Mouse (Mus musculus) neural tube, embryonic 12.5 days (tissue): ENCODE results near the gene Tgfa. TPM values are rescaled to one million over a fixed set of nuclear protein-coding genes. Genes with fewer than 3 reads are reported as not detected.

ENCODE experiments used
- ATAC-seq: fragments of 200-750 bp; cut with Nextera tagmentation; 2 replicates; pipeline ENCODE4 v1.8.0; 2017; ENCODE audit warnings: low read depth, mild to moderate bottlenecking, moderate TSS enrichment, moderate library complexity; ENCODE audit not compliant: low FRiP score
- H3K27ac ChIP-seq: fragments of 300-500 bp; sonication (generic); 2 replicates; pipeline ENCODE4 v1.5.1; 2016
- H3K27me3 ChIP-seq: fragments of 300-500 bp; sonication (generic); replicated peaks from 2 replicates; pipeline ENCODE4 v1.6.1; 2016; ENCODE audit warnings: mild to moderate bottlenecking
- H3K36me3 ChIP-seq: fragments of 300-500 bp; sonication (generic); 2 replicates; pipeline ENCODE4 v1.6.1; 2016; ENCODE audit warnings: mild to moderate bottlenecking
- H3K4me1 ChIP-seq: fragments of 300-500 bp; sonication (generic); 2 replicates; pipeline ENCODE4 v1.6.1; 2016
- H3K4me2 ChIP-seq: fragments of 300-500 bp; sonication (generic); replicated peaks from 2 replicates; pipeline ENCODE4 v1.6.1; 2016; ENCODE audit warnings: mild to moderate bottlenecking
- H3K4me3 ChIP-seq: fragments of 300-500 bp; sonication (generic); 2 replicates; pipeline ENCODE4 v1.5.1; 2016
- H3K9ac ChIP-seq: fragments of 300-500 bp; sonication (generic); 2 replicates; pipeline ENCODE4 v1.6.1; 2016; ENCODE audit warnings: mild to moderate bottlenecking
- H3K9me3 ChIP-seq: fragments of 300-500 bp; sonication (generic); 2 replicates; pipeline ENCODE4 v1.6.1; 2016; ENCODE audit warnings: mild to moderate bottlenecking
- WGBS: fragments of 180-500 bp; shearing (Covaris S2); methylation state at CpG from one replicate; pipeline ENCODE4 v1.1.7; 2016; 5-methylcytosine and 5-hydroxymethylcytosine counted together
- polyA plus RNA-seq: library from polyadenylated mRNA; unstranded; fragments of >200 nt; fragmentation: Nextera tagmentation; extraction: Ambion mirVana; gene quantifications from 2 replicates; pipeline ENCODE4 v1.2.1, GENCODE M21; 2016

Tgfa gene
- polyA plus RNA-seq, 1 experiment from 2014 or later, result 4.0 TPM

DNA sequence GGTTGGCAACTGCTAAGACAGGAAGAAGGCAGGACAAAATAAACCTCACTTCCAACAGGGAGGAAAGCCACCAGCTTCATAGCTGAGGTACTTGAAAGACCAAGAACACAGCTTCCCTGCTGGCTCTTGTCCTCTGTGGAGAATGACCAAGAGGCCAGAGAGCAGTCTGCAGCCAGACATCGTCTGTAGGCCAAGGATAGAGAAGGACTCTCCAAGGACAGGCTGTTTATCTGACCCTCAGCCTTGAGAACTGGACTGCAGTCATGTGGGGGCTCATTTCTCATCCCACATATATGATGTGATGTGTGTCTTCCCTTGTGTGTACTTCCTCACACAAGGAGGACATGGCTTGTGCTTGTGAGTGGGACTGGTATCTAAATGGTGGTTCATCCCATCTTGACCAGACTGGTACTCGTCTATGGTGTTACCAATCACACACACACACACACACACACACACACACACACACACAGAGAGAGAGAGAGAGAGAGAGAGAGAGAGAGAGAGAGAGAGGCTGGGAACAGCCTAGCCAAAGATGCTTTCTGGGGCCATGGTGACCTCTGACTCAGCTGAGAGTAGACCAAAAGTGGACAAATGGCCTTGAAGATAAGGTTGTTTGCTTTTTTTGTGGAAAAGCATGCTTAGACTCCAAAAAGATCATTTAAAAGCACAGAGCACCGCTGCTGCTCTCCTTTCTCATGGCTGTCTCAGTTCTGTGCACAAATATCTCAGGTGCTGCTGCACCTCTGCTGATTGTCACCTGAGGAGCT, 18.0 kb downstream of the Tgfa start:
- Histone ChIP-seq H3K4me1 (no peaks in the 10 kb centered on the region), H3K9me3 (no peaks in the 10 kb centered on the region), H3K27ac (no peak overlapping the region), H3K27me3 (no peaks in the 10 kb centered on the region; the same call in 1 of the 2 replicates), H3K4me2 (no peak overlapping the region), H3K4me3 (no peak overlapping the region), H3K9ac (no peak overlapping the region), H3K36me3 (no peaks in the 10 kb centered on the region)
- ATAC-seq, result no peak
- 92% methylated on average over 3 of the region's 3 CpGs for WGBS

DNA sequence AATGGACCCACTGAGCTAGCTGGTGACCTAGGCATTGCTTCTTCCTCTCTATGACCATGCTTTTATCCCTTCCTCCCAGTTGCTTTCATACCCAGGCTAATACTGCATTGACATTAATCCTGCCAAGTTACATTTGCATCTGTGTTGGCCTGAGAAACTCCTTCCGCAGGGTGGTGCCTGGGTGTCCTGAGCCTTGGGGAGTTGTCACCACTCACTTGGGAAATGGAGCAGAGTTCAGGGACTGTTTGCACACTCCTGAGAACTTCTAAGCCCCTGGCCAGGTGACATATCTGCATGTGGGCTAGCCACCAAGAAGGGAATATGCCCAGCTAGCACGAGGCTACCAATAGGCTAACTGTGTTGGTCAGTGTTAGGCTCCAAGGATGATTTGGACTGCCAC, 23.0 kb downstream of the Tgfa start:
- Histone ChIP-seq H3K4me3 (no peak overlapping the region), H3K27me3 (no peaks in the 10 kb centered on the region), H3K9ac (no peak overlapping the region), H3K36me3 (no peaks in the 10 kb centered on the region), H3K4me1 (no peaks in the 10 kb centered on the region), H3K4me2 (no peak overlapping the region), H3K9me3 (no peaks in the 10 kb centered on the region), H3K27ac (no peak overlapping the region)
- 81% methylated on average over 2 of the region's 2 CpGs for WGBS
- ATAC-seq, result no peak

DNA sequence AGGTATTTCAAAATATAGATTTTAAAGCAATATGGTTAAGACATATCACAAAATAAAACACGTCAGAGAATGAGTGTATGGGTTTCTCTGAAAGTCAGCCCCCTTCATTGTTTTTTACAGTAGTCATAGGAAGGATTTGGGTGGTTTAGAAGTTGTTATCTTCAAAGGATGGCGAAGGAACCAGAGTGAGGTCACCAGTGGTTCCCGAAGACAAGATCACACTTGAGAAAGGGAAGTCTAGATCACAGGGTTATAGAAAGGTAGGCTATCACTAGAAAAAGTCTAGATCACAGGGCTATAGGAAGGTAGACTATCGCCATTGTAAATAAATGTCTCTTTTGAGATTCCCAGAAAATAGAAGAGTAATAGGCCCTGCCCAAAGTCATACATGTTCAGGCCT, 23.7 kb downstream of the Tgfa start:
- Histone ChIP-seq H3K36me3 (no peaks in the 10 kb centered on the region), H3K4me1 (no peaks in the 10 kb centered on the region), H3K27me3 (no peaks in the 10 kb centered on the region), H3K27ac (no peak overlapping the region), H3K4me2 (no peak overlapping the region), H3K4me3 (no peak overlapping the region), H3K9me3 (no peaks in the 10 kb centered on the region), H3K9ac (no peak overlapping the region)
- ATAC-seq, result no peak
- 81% methylated on average over 4 of the region's 4 CpGs for WGBS

DNA sequence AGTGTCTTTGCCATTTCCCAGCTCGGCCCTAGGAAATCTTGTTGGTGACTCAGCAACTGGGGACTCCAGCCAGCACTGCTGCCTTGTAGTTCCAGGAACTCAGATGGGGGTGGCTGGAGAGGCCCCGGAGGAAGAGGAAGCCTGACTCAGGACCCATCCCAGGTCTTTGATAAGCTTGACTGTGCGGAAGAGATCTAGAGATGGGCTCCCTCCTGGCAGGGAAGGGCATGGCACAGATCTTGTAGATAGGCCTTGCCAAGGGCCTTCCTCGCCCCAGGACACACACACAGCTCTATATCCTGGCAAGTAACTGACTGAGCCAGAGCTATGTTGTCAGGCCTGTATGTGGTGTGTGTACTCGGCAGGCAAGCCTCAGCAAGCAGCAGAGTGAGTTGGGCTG, 24.5 kb downstream of the Tgfa start:
- Histone ChIP-seq H3K27me3 (no peaks in the 10 kb centered on the region), H3K36me3 (no peaks in the 10 kb centered on the region), H3K9ac (no peak overlapping the region), H3K4me2 (no peak overlapping the region), H3K4me1 (no peaks in the 10 kb centered on the region), H3K27ac (no peak overlapping the region), H3K9me3 (no peaks in the 10 kb centered on the region), H3K4me3 (no peak overlapping the region)
- no peak for ATAC-seq
- WGBS, result 78% methylated on average over 5 of the region's 5 CpGs

DNA sequence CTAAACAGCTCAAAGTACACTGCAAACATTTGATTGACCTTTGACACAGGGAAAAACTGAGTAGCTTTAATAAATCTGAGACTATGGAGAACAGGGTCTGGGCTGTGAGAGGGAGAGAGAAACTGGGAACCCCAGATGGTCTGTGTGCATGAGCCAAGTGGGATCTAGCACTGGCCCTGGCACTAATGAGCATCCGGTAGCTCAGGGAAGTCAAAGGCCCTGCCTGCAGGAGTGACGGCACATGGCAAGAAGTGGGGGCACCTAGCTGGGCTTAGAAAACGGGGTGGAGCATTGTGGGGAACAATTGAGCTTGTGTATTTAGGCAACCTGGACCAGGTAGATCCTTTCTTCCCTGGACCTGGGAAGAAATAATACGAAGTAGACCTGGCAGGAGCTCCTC, 25.1 kb downstream of the Tgfa start:
- no peak overlapping the region for H3K4me2 ChIP-seq
- no peak for ATAC-seq
- no peak overlapping the region for H3K4me3 ChIP-seq
- no peaks in the 10 kb centered on the region for H3K9me3 ChIP-seq
- no peaks in the 10 kb centered on the region for H3K27me3 ChIP-seq
- H3K4me1 ChIP-seq, result no peaks in the 10 kb centered on the region
- WGBS, result 81% methylated on average over 4 of the region's 4 CpGs
- no peaks in the 10 kb centered on the region for H3K36me3 ChIP-seq
- H3K9ac ChIP-seq, result no peak overlapping the region
- H3K27ac ChIP-seq, result no peak overlapping the region

DNA sequence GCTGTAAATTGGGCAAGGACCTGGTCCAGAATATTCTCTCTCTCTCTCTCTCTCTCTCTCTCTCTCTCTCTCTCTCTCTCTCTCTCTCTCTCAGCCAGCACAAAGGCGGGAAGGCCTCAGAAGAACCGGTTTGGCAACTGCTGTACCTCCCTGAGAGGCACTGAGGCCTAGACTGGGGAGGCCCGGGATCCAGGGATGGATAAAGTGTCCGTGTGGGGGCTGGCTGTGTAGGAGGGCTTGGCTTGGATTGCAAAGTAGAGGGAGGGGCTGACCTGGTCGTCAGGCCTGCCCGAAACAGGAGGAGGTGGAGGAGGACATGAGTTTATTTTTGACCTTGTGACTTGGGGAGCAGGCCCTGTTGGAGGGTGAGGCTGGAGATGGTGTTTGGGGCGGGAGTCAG, 27.4 kb downstream of the Tgfa start:
- H3K27ac ChIP-seq, result no peak overlapping the region
- ATAC-seq, result no peak
- no peak overlapping the region for H3K4me2 ChIP-seq
- H3K4me1 ChIP-seq, result no peaks in the 10 kb centered on the region
- no peaks in the 10 kb centered on the region for H3K27me3 ChIP-seq
- no peak overlapping the region for H3K9ac ChIP-seq
- H3K4me3 ChIP-seq, result no peak overlapping the region
- 38% methylated on average over 7 of the region's 7 CpGs for WGBS
- H3K9me3 ChIP-seq, result no peaks in the 10 kb centered on the region
- no peaks in the 10 kb centered on the region for H3K36me3 ChIP-seq

DNA sequence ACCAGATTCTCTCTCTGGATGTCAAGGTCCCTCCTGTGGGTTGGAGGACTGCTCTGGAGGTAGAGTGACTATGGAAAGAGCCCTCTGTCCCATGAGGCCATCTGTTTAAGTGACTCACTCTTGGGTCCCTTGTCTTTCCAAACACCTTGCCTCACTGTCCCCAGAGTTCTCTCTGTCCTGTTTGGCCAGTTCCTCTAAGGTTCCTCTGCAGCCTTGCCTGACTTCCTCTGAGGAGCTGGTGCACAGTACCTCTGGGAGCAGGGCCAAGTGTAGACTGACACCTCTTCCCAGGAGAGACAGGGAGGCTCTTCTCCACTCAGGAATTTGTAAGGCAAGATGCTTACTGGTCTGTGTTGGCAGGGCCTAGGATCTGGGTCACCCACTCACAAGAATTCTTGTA, 30.6 kb downstream of the Tgfa start:
- ATAC-seq, result no peak
- no peak overlapping the region for H3K4me3 ChIP-seq
- no peaks in the 10 kb centered on the region for H3K9me3 ChIP-seq
- no peaks in the 10 kb centered on the region for H3K27me3 ChIP-seq
- H3K4me2 ChIP-seq, result no peak overlapping the region
- H3K36me3 ChIP-seq, result no peaks in the 10 kb centered on the region
- no peak overlapping the region for H3K9ac ChIP-seq
- H3K27ac ChIP-seq, result no peak overlapping the region
- H3K4me1 ChIP-seq, result no peaks in the 10 kb centered on the region

DNA sequence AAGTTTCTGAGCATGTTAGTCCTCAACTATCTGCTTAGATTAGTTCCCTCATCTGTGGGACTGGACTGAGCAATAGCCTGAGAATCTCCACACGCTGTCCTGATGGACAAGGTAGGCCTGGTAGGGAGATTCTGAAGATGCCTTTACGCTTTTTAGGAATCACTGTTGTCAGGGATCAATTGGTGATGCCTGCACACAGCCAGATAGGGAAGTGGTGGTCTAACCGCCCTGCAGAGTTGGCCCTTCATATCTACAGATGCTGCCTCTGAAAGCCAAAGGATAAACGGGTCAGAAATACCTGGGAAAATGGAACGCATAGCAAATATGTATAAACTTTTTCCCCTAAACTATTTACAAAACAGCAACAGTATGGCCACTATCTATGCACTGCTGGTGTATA, 37.3 kb downstream of the Tgfa start:
- 91% methylated on average over 5 of the region's 5 CpGs for WGBS
- no peaks in the 10 kb centered on the region for H3K27me3 ChIP-seq
- H3K4me1 ChIP-seq, result no peaks in the 10 kb centered on the region
- H3K4me2 ChIP-seq, result no peak overlapping the region
- H3K36me3 ChIP-seq, result no peaks in the 10 kb centered on the region
- no peak overlapping the region for H3K9ac ChIP-seq
- ATAC-seq, result no peak
- no peaks in the 10 kb centered on the region for H3K9me3 ChIP-seq
- H3K27ac ChIP-seq, result no peak overlapping the region
- no peak overlapping the region for H3K4me3 ChIP-seq

DNA sequence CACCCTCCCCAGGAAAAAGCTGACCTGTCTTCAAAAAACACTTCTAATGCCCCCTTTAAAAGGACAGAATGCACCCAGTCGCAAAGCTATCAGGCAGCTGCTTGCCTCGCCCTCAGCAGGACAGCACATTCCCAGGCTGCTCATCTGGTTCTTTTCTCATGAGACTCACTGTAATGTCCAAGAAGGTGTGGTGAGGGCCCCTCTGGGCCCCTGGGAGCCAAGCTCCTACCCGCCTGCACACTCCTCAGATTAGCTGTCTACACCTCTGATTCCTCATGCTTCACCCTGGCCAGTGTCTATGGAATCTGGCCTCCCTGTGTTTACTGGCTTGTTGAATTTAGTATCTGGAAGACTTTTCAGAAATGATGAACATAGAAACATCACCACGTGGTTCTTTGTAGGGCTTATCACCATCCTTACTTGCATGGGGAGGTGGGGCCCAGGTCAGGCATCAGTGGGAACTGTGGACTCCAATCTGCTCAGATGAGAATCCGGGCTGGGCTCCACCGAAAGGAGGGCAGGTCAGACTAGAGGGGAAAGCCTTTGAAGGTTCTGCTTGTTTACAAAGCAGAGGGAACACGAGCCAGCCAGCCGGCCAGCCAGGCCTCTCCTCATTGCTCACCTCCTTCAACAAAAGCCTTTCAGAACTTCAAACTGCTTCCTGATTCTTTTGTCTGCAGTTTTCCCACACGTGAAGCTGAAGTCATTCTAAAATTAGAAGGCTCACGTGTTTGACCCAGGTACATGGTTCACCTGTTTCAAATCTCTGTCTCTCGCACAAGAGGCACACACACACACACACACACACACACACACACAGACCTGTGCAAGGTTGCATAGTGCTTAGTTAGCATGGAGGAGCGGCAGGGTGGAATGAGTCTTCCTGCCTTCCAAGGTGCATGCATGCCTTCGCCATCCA, 38.7 kb downstream of the Tgfa start:
- H3K9ac ChIP-seq, result no peak overlapping the region
- ATAC-seq, result no peak
- H3K9me3 ChIP-seq, result no peaks in the 10 kb centered on the region
- 34% methylated on average over 13 of the region's 13 CpGs for WGBS
- H3K4me3 ChIP-seq, result no peak overlapping the region
- no peaks in the 10 kb centered on the region for H3K27me3 ChIP-seq
- H3K4me1 ChIP-seq, result no peaks in the 10 kb centered on the region
- no peak overlapping the region for H3K4me2 ChIP-seq
- no peaks in the 10 kb centered on the region for H3K36me3 ChIP-seq
- H3K27ac ChIP-seq, result no peak overlapping the region

DNA sequence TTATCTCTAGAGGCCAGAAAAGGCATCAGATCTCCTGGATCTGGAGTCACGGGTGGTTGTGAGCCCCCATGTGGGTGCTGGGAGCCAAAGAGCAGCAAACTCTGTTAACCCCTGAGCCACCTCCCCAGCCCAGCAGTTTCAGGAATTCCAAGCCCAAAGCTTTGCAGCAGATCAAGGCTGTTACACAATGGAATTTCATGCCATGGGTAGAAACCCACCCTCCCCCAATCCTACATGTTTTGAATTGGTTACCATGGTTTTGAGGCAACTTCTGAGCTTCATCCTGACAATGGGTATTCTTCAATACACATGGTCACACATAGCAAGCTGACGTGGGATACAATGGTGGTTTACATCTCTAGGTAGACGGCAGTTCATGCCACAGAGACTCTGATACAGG, 49.8 kb downstream of the Tgfa start:
- no peak overlapping the region for H3K4me2 ChIP-seq
- no peak overlapping the region for H3K4me3 ChIP-seq
- H3K4me1 ChIP-seq, result 0 out of 2 replicates have a peak, but pooled peaks cover 3% of the 10 kb centered on the region
- WGBS, result 24% methylated on average over 3 of the region's 3 CpGs
- no peak overlapping the region for H3K9ac ChIP-seq
- H3K27me3 ChIP-seq, result no peaks in the 10 kb centered on the region
- no peaks in the 10 kb centered on the region for H3K9me3 ChIP-seq
- H3K36me3 ChIP-seq, result no peaks in the 10 kb centered on the region
- no peak for ATAC-seq
- no peak overlapping the region for H3K27ac ChIP-seq

DNA sequence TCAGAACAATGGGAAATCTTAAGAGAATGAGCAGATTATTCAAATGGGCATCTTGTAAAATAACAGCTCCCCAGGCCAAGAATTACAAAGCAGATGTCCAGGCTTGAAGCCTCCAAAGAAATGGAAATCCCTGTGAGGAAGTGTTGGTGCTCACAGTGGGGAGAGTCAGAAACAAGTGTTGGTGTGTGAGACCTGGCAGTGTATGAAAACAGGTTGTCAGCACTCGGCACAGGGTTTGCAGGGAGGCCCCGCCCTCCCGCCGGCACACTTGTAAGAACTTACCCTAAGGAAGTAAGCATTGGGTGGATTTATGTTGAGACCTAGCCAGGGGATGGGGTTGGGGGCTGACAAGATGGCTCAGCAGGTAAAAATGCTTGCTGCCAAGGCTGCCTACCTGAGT, 50.9 kb downstream of the Tgfa start:
- no peak for ATAC-seq
- 53% methylated on average over 4 of the region's 4 CpGs for WGBS
- Histone ChIP-seq H3K4me2 (no peak overlapping the region), H3K9me3 (no peaks in the 10 kb centered on the region), H3K9ac (no peak overlapping the region), H3K27ac (no peak overlapping the region), H3K27me3 (no peaks in the 10 kb centered on the region), H3K4me3 (no peak overlapping the region), H3K36me3 (no peaks in the 10 kb centered on the region), H3K4me1 (0 out of 2 replicates have a peak, but pooled peaks cover 3% of the 10 kb centered on the region)

DNA sequence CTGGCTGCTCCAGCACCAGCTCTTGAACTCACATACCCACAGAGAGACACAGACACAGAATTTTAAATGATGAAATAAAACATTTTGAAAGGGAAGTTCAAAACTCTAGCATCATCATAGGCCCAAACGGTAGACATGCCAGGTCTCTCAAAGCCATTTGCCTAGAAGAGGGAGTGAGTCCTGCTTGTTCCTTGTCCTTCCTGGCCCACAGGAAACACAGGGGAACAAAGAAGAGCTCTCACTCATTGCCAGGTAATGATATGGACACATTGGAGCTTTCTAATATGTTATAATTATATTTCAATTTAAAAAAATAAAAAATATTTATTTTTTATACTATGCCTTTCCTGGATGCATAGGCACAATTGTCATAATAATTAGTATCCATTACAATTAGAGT, 53.5 kb downstream of the Tgfa start:
- 79% methylated on average over 1 of the region's 1 CpGs for WGBS
- no peaks in the 10 kb centered on the region for H3K27me3 ChIP-seq
- no peaks in the 10 kb centered on the region for H3K36me3 ChIP-seq
- no peak overlapping the region for H3K4me2 ChIP-seq
- H3K9me3 ChIP-seq, result no peaks in the 10 kb centered on the region
- no peak overlapping the region for H3K4me3 ChIP-seq
- 0 out of 2 replicates have a peak, but pooled peaks cover 3% of the 10 kb centered on the region for H3K4me1 ChIP-seq
- no peak for ATAC-seq
- H3K27ac ChIP-seq, result no peak overlapping the region
- H3K9ac ChIP-seq, result no peak overlapping the region
